Mouse (Mus musculus): ENCODE measurements around the gene Trpc1.

Trpc1 gene

DNA sequence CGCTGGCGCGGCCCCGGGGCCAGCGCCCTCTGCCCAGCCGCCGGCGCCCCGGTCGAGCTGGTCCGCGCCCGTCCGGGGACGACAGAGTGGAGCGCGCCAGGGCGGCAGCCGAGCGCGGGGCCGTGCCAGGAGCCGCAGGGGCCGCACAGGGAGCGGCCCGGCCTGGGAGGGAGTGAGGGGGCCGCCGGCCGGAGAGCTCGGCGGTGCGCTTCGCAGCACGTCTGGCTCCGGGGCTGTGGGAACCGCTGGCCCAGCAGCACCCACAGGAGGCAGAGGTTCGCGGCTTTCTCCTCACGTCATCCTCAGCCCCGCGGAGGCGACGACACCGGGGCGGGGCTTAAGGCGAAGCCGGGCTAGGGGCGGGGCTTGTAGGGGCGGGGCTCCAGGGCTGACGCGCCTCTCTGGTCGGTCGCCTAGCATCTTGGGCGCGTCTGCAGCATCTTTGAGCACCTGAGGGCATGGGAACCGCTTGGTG, at the start of gene Trpc1:
TSS of gene Trpc1 (minus strand) at position 339 of the 475 bp plus-strand sequence.
- DNase-seq: peak; percentile 78

DNA sequence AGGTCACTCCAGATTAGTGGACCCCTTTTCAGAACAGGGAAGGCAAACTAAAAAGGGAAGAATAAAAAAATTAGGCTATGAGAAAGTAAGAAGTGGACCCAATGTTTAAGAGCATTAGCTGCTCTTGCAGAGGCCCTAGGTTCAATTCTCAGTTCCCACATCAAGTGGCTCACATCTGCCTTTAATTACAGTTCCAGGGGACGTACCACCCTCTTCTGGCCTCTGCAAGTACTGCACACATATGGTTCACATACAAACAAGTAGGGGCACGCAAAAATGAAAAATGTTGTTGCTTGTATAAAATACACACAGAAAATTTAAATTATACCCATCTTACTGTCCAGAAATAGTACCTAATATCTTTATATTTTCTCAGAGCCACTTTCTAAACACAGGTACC, 46.1 kb upstream of the Trpc1 start:
- DNase-seq: no peak

DNA sequence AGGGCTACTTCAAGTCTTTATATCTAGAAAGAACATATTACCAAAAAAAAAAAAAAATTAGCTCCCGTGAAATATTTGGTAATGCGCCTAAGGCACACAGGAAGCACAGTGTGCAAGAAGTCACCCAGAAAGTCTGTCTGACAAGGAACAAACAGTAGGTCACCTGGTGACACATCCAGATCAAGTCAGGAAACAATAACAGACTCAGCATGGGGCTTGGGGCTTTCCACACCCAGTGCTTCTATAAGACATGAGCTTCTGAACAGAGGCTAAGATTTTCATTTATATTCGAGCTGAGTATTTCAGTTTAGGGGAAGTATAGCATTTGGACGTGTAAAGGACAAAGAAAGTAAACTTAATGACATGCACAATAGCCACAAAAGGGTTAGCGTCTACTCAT, 45.7 kb upstream of the Trpc1 start:
- no peak for DNase-seq

DNA sequence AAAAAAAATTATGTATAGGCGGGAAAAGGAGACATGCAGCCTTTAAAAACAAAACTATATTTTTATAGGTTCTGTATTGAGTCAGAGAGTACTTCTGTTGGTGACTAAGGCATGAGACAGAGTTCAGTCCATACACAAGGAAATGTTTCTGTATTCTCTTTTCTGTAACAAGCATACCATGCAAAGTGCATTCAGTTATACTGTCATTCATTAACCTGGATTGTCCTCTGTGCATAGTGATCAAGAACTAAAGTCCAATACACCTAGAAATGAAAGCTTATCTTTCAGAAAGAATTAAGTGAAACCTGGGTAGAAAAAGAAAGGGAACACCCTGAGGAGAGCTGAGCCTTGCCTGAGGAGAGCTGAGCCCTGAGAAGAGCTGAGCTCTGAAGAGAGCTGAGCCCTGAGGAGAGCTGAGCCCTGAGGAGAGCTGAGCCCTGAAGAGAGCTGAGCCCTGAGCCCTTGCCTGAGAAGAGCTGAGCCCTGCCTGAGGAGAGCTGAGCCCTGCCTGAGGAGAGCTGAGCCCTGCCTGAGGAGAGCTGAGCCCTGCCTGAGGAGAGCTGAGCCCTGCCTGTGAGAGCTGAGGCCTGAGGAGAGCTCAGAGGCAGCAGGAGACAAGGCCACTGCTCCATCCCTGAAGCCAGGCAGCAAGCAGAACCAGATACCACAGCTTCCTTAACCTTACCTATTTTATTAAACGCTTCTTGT, 45.1 kb upstream of the Trpc1 start:
- DNase-seq: peak; percentile 72

DNA sequence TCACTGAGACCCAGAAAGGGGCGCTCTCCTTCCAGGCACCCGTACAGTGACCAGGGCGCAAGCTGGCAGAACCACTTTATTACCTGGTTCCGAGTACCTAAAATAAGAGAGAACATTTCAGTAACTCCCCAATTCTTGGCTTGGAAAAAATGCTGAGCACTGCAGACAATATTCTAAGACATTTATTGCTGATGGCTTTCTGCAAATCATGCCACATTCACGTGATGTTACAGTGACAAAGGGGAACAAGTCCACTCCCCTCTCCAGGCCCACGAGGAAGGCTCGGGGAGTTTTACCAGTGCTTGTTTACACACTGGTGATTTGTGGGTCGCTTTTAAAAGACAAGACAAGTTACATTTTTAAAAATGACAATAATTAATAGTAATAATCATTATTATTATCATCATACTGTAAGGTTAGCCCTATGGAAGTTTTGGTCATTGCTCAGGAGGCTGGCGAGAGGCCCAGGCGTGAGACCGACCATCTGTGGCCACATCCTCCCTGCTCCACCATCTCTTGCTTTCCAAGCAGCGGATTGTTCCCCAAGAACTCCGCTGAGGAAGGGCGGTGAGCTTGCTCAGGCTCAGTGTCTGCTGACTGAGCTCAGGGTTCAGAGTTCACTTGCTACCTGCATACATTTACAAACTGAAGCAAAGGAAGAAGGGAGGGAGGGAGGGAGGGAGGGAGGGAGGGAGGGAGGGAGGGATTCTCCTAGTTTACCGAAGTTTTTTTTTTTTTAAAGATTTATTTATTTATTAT, 44.0 kb upstream of the Trpc1 start:
- DNase-seq: peak; percentile 80

DNA sequence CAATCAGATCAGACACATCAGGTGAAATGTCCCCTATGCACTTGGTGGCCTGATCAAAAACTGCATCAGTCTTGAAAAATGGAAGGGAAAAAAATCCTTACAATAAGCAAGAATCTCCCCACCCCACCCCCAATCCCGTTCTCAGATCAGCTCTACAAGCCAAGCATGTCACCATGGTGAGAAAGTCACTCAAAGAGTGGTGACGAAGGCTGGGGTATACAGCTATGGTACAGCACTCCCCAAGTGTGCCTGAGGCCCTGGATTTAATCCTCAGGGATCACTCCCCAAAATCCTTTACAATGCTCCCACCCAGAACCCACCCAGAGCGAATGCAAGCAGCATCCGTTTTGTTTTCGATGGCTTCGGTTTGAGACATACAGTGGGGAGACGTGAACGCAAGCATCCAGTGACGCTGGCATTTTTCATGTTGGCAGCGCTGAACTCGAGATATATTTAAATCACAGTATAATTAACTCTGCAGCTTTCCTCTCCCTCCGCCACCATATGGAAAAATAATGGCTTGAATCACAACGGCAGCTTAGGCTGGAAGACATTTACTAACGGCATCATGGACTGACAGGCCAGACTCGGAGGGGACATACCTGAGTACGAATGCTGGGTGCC, 34.8 kb upstream of the Trpc1 start:
- DNase-seq: no peak

DNA sequence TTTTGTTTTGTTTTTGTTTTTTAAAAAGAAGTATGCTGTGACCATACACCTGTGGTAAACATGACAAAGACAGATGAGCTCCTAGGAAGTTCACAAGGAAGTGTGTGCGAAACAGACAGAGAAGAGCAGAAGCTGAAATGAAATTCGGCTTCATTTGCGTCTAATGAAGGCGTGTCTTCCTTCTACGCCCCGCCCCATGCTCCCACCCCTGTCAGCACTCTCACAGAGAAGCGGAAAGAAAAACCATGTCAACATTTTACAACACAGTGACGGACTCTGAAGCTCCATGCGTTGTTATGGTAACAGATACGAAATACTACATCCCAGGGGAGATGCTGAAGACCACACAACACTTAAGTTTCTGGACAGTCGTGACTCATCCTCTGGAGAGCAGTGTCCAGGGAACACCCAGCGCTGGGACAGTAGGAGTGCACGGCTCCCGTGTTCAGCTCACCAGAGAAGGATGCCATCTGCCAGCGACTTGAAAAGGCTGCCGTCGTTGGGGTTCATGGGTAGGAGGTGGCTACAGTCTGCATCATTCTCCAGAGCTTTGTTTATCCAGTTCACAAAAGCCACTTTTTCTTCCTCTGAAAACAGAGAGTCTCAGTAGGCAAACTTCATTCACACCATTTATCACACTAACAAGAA, 33.6 kb upstream of the Trpc1 start:
- DNase-seq: no peak

DNA sequence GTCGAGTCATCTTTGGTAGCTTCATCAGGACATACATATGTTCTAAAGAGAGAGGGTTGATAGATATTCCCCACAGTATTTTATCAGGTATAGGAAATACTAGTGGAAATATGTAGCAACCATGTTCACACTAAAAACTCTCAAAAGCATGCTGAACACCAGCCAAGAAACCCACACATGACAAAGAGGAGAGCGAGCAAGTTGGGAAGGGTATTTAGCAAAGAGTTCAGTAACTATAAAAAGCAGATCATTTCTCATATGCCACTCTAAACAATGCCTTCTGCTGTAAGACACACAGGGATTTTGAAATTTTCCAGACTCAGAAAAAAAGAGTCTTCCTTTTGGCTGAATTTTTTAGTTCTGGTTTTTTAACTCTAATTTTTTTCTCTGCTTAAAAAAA, 21.5 kb upstream of the Trpc1 start:
- DNase-seq: no peak

DNA sequence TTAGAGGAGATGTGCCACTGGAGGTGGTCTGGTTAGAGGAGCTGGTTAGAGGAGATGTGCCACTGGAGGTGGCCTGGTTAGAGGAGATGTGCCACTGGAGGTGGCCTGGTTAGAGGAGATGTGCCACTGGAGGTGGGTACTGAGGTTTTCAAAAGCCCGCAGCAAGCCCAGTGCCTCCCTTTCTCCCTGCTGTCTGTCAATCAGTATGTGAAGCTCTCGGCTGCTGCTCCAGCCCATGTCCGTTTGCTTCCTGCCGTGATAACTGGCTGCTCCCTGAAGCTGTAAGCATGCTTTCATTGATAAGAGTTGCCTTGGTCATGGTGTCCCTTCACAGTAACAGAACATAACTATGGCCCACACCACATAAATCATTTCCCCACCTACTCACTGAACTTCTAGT, 13.0 kb upstream of the Trpc1 start:
- no peak for DNase-seq

DNA sequence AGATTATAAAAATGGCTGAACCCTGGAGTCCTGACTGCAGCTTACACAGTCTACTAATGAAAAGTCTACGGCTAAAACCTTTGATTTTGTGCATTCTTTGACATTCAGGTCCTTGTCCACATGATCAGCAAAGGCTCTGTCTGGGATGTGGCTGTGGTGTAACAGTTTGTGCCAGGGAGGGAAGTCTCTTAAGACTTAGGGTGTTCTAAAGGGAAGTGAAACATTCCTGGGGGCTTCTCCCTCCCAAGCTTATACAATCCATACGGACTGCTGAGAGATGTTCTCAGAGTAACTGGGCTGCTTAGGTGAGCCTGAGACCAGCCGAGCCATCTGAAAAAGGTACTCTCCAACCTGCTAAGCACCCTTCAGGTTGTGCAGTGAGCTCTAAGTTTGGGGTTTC, 12.1 kb upstream of the Trpc1 start:
- no peak for DNase-seq

DNA sequence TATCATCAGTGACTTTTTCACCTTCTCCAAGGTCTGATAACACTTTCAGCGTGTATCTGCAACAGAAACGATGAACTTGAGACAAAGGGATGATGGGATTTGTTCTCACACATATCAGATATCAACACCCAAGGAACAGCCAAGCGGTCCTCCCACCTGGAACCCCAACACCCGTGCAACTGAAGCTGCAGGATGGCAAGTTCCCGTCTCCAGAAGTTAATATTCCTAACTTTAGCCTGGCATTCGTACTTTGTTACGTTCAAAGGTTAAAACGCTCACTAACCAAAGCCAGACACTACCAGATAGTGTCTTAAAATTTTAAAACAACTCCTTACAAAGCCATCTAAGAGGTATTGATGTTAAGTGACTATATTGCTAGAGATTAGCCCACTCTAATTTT, 11.2 kb upstream of the Trpc1 start:
- peak; percentile 81 for DNase-seq

DNA sequence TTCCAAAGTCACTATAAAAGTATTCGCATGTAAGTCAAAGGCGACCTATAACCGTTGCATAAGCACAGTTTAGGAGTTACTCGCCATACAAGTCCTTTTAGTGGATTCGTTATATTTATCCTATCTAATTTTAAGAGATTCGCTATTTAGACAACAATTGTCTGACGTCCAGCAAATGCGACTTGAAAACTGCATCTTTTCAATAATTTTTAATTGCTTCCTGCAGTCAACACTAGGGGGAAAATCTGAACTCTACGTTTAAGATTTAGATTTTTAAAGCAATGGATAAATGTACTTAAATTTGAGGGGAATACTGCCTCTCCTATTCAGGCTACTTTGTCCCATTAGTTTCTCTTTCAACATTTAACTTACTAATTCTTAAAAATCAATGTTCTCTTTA, 571 bp upstream of the Trpc1 start:
- no peak for DNase-seq

DNA sequence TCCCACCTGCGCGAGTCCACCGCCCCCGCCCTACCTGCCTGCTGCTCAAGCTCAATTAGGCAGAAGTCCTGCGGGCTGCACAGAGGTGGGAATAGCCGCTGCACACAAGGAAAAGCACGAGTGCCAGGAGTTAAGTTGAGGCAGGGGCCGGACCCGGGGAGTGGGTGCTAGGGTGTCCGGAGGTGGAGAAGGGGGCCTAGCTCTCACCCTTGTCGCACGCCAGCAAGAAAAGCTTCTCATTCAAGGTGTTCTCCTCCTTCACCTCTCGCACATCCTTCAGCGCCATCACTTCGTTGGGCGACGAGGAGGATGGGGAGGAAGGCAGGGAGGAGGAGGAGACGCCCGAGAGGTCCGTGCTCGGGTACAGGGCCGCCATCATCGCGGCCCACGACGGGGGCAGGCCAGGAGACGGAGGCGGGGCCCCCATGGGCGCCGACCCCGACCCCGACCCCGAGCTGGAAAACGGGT, 680 bp downstream of the Trpc1 start:
- DNase-seq: peak; percentile 33

DNA sequence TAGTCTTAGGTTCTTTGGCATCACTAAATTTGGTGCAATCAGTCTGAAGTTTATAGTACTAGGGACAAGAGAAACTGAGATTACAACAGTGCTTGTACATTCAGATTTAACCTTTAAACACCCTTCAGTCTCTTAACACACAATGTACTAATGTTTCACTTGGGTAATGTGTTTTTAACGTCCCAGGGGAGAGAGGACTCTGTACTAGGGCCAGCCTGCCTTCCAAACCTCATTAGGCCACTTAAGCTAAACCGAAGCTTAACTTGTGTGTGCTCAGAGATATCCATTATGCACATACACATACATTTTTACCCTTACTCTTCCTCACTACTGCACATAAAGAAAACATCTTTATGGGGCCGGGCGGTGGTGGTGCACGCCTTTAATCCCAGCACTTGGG, 2.9 kb downstream of the Trpc1 start:
- peak; percentile 66 for DNase-seq

DNA sequence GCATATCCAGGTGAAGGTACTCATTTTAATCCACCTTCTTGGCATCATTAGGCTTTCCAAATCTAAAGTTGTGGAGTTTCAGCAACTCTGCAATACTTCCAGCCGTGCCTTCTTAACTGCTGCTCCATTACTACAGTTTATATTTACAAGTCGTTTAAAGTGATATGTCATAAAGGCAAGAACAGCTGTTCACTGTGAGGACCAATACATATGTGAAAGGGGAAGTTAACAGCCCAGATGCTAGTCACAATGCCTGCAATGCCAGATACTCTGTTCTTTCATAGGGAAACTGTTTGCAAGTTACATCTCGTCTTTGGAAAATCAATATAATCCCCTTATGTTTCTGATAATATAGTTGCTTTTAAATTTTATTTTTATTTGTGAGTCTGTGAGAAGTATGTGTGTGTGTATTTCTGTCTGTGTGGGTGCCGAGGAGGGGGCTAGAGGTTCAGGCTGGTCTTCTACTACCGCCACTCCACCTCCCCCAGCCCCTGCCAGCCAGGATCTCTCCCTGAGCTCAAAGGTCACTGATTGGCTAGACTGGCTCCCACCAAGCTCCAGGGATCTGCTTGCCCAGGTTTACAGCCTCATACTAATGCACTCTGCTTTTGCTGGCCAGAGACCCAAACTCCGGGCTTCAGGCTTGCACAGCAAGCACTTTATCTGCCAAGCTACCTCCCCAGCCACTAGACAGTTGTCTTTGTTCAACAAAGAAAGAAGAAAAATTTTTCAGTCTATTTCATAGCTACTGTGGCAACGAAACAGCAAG, 5.1 kb downstream of the Trpc1 start:
- peak; percentile 59 for DNase-seq

DNA sequence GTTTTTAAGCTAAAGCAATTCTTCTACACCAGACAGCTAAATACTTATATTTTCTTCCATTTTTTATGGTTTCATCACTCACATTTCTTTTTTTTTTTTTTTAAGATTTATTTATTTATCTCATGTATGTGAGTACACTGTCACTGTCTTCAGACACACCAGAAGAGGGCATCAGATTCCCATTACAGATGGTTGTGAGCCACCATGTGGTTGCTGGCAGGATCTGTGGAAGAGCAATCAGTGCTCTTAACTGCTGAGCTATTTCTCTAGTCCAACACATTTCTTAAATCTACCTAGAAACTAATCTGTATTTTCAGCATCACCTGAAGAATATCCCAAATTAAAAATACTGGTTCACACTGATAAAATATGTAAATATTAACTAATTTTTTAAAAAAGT, 13.9 kb downstream of the Trpc1 start:
- DNase-seq: no peak

DNA sequence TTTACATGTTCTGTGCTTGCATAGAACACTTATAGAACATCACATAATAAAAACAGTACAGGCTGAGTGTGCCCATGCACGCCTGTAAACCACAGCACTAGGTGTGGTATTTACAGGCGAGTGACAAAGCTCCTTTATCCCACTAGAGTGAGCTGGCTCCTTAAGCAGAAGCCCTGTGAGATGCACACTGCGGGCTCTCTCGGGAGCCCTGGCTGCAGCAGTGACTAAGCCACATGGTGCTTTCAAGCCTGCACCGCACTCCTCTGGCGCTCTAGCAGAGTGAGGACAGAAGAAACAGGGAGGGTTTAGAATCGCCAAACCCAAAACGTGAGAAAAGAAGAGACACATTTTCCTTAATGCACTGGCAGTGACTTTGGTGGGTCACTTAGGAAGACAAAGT, 37.6 kb downstream of the Trpc1 start:
- DNase-seq: no peak

DNA sequence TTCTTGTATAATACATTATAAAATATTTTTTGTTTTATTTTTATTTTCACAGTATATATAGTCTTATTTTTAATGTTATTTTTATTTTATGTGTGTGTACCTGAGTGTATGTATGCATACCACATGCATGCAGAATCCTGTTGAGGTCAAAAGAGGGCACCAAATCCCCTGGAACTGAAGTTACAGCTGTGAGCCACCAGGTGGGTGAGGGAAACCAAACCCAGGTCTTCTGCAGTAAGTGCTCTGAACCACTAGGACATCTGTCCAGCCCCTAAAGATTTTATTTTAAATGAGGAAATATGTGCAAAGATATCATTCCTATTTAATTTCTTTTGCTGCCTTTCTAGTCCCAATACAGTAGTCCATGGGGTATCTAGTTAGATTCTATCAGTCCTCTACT, 41.2 kb downstream of the Trpc1 start:
- no peak for DNase-seq

DNA sequence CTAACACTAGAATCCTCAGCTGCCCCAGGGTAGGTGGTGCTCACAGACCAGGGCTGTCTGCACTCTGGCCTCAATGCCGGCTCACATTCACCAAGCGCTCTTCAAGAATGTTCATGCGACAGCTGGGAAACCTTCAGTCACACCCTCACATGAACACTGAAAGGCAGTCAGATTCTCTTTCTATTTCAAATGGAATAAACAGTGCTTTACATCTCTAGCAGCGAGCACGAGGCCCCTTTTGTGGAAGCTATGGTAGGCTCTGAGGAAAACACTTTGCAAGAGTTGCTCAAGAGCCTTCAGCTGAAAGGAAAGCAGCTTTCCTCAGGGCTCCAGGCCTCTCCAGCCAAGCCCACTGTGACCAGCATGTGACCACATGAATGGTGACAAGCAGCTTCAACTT, 44.8 kb downstream of the Trpc1 start:
- no peak for DNase-seq

DNA sequence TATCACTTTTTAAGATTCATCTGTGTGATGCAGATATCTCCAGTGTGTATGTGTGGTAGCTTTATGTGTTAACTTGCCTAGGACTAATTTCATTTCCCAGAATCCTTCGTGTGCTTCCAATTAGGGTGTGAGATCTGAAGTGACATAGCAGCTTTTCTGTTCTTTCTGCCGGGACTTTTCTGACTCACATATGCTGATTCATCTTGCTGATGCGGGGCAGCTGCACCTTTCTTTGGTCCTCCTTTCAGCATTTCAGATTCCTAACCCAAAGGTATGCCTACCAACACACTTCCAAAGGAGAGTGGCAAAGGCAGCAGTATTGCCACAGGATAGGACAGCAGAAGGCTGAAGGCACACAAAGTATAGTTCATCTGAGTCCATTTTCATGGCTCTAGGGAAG, 46.1 kb downstream of the Trpc1 start:
- DNase-seq: no peak

DNA sequence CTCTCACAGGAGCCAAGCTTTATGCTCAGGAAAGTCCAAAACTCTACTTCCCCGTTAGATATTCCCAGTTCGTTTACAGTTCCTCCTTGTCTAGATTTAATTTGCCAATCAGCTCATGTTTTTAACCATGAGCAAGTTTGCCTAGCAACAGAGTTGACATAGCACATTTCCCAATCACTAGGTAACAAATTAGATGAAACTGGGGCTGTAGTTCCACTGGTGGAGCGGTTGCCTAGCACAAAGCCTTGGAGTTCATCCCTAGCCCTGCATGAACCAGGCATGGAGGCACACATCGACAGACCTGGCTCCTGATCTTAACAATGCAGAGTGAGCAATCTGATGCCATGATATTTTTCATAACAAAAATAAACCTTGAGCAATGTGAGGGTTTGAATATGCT, 50.9 kb downstream of the Trpc1 start:
- DNase-seq: no peak

DNA sequence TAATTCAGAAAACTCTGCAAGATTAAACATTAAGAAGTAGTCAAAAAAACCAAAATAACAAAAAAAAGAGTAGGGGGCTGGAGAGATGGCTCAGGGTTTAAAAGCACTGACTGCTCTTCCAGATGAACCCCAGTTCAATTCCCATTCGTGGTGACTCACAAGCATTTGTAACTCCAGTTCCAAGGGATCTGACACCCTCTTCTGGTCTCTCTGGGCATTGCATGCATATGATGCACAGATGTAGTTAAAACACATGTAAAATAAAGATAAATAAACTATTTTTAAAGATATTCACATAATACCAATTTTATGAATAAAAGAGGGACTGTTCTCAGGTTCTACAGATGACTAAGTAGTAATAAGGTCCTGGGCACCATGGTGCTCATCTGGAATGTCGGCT, 52.4 kb downstream of the Trpc1 start:
- DNase-seq: peak; percentile 77

DNA sequence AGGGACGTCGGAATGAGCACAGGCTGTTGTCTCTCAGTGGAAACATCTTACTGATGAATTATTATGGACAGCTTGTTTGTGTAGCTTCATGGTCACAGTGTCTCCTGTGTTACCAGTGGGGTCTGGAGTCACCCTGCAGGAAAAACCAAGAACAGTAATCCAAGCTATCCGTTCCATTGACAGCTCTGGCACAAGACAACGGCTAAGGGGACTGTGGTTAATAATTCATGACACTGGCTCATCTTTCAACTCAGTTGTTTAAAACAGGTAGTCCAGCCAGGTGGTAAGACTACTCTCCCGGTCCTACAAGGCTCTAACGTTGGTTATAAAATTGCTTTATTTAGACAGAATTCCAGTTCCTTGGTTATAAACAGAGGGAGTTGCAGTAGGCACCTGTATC, 53.6 kb downstream of the Trpc1 start:
- DNase-seq: peak; percentile 85

Data from kidney, adult 9 months (tissue).